Mouse (Mus musculus) c-Kit-positive CD71-positive TER-119-negative erythroid progenitor cells, embryonic 14.5 days (primary cell): ENCODE data around the gene Pbdc1.
A peak's percentile ranks its signal among the peaks of the same experiment; 100 is the strongest.
"Not testable (repeated sequence)": the region's sequence is repeated elsewhere in the genome, so short reads cannot be mapped to it uniquely, and the experiment has no call there.

Source experiments
- DNase-seq: peaks from one replicate; pipeline ENCODE4 v3.0.0-alpha.2; 2013; ENCODE audit warnings: low read depth

The Pbdc1 gene

DNA sequence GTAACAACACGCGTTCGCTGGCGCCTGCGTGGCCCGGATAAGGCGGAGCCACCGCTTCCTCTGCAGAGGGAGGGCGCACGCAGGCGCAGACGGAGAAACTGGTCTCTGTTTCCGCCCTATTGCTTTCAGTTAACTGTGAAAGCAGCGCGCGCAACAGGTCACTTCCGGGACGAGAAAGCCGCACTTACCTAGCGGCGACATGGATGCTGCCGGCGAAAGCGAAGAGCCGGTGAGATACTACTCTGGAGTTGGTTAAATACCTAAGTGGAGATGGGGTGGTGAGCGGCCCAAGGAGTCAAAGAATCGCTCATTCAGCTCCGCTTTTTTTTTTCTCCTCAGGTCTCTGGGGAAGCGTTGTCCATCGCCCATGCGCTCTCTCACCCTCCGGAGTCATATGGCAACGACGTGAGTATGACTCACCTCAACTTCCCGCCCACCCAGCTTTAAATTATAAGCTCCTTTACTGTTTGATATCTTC is at the start of gene Pbdc1:
Gene Pbdc1 (plus strand): TSS at position 142 of the 478 bp plus-strand sequence.
- DNase-seq, result peak; percentile 83

DNA sequence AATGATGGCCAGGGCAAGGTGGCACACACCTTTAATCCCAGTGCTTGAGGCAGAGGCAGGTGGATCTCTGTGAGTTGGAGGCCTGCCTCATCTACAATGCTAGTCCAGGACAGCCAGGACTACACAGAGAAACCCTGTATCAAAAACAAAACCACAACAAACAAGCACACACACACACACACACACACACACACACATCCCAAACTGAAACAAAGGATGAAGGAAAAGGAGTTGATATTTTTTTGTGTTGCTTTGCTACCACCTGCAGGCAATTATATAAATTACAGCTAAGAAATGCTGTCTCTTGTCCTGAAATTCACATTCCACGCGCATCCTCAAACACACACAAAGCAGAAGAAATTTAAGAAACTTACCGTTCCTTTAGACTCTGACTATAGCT is 41.9 kb upstream of the Pbdc1 start:
- DNase-seq, result no peak

DNA sequence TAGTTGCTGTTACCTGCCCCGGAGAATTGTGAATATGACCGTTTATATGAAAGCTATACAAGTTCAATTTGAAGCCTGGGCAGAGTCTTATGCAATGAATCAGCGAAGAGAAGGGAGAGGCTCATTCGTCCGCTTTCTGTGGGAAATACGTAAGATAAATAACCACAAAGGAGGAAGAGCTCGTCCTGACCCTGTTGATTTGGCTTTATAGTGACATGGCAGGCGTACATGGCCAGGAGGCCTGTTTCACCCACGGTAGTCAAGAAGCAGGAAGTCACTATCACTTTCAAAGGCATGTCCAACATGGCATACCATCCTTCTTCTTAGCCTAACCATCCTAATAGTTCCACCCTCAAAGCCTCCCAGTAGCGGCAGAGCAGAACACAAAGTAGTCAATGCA is 15.3 kb upstream of the Pbdc1 start:
- no peak for DNase-seq

DNA sequence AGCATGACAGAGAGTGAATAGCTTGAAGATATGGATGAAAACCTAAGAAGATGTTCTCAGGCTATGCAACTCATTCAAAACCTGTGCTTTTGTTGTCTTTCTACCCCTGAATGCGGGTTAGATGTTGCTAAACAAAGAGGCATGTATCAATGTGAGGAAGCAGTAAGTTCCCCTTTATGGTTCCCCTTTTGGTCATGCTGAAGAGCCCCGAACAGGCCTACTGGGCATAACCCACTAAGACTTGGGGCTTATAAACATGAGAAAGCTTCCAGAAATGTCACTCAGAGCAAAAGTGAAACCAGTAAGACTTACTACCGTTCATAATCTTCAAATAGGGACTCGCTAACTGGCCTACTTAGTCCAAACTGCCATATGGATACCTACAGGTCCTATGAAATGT is 14.8 kb upstream of the Pbdc1 start:
- no peak for DNase-seq

DNA sequence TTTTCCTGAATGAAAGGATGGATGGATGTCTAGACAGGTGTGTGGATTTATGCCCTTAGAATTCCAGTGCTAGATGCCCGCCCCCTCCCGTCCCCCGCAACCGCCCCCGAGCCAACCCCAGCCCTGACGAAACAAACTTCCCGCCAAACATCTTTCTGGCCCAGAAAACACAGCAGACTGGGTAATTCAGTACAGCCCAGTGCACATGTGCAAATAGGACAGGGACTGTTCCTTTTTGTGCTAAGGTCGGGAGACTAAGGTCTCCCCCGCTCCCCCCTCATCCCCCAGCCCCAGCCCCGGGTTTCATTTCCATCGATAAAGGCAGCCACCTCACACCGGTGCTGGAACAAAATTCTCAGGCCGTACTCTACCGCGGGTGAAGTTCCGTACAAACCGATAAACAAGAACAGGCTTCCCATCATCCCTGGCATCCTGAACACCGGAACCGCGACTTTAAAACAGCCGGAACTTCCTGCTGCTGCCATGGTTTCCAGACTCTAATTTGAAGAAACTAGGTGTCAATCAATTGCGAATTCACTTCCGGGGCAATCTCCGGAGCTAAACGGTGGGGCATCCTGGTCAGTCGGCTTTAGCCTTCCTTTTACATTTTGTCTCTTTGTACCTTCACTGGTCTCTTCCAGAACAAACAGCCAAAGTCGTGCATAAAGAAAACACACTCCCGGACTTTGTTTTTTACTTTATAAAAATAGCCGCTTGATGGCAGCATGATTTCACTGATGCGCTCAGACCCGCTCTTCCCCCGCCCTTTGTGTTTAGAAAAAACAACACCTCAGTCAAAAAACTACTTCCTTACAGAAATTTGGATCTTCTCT is 9.7 kb upstream of the Pbdc1 start:
- DNase-seq, result peak; percentile 76

DNA sequence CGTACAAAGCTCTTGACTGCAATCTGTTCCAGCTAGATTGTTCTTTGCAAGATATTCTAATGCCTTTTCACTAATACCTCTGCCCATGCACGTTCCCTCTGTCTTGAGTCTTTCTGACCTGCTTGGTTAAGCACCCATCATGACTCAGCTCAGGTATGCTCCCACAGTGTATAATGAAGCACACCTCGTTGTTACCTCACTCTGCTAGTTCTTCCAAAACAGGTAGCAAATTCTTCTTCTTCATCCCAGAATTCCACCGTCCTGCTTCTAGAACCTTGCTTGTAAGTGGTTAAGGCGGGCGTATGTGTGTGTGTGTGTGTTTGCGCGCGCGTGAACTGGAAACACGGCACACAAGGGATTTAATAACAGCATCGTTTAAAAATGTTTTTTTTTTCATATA is 405 bp upstream of the Pbdc1 start:
- peak; percentile 15 for DNase-seq

DNA sequence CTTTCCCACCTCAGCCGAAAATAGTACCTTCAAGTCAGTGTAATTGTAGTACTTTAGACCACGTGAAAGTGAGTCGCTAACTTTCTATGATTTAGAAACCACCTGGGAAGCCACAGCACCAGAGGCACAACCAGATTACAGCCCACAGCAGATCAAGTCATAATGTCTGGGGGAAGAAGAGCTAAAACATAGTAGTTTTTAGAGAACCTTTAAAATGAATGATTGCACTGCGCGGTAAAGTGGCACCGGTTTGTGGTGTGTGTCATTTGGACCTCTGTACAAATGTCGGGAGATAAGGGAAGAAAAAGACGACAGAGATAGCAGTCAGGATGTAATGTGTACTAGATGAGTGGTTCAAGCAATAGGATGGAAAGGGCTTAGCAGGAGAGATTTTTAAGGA is 540 bp downstream of the Pbdc1 start:
- DNase-seq, result no peak

DNA sequence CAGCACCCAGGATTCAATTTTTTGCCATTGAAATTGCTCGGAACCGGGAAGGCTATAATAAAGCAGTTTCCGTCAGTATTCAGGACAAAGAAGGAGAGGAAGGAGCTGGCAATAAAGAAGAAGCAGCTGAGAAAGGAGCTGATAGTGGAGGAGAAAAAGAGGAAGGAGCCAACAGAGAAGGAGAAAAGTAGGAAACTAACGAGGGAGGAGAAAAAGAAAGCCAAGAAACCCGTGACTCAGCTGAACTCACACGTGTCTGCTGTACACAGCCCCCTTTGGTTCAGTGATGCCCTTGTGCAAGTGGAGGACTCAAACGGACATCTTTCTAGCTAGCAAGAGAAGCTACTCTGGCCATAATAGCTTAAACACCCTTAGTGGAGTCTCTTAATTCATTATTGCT is 3.5 kb downstream of the Pbdc1 start:
- DNase-seq, result not testable (repeated sequence)

DNA sequence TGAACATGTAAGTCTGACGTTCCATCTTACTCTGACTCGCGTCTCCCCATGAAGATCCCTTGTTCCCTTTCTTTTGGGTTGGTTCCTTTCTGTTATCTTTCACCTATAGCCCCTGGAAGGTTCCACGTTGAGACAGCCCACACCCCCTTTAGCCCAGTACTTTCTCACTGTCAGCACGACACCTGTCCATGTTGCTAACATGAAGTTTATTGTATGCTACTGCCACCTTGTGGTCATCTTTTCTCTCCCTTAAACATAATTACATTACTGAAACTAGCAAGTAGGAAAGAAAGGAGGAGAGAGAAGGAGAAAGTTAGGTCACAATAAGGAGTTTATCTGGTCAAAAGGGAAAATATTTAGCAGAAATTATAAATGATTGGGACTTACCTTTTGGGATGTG is 24.6 kb downstream of the Pbdc1 start:
- peak; percentile 46 for DNase-seq

DNA sequence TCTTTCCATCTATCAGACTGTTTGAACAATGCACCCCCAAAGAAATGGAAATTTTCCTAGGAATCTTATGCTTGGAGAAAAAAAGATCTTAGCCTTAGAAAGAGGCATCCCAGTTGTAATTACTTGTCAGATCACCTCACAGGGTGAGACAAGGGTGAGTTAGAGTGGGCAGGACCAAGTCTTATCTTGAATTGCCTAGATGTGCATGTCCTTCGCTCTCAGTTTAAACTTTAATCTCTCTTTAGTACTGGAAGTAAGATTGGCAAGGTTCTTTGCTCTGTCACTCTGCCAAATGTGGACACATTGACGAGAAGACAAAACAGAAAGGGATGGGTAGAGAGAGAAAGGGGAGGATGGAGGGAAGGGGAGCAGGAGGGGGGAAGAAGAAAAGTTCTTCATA is 35.4 kb downstream of the Pbdc1 start:
- DNase-seq, result no peak

DNA sequence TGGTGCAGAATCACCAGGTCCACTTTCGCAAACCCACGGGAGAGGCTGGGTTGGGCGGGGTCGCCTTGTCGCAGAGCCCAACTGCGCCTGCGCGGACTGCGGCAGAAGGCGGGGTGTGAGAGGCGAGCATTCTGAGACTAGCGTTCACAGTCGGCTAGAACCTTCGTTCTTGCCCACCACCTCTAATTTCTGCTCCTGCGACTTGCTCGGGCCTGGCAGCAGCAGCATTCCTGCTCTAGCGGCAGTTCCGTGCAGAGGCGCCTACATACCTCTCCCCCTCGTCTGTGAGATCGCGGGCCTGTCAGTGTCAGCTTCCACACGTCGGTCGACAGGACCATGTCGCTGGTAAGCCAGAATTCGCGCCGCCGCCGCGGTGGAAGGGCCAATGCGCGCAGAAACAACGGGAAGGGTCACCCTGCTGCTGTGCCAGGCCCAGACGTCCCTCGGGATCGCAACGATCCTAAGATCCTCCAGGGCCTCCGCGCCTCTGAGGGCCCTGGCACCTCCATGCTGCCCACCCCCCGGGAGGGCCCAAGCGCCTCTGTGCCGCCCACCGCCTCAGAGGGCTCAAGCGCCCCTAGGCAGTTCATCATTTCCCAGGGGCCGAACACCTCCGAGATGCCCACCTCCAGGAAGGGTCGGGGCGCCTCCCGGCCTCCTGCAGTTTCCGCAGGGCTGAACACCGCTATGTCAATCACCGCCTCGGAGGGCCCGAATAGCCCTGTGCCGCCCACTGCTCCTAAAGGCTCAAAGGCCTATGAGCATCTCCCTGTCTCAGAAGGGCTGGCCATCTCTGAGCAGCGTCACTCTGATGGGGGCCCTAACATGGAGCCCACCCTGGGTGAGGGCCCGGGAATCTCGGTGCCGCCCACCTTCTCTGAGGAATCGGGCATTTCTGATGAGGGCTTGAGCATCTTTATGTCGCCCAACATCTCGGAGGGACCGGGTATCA is 41.0 kb downstream of the Pbdc1 start, which contains the start of gene Magee1:
Gene Magee1 (plus strand): TSS at position 104 of the 952 bp plus-strand sequence.
- peak; percentile 31 for DNase-seq

DNA sequence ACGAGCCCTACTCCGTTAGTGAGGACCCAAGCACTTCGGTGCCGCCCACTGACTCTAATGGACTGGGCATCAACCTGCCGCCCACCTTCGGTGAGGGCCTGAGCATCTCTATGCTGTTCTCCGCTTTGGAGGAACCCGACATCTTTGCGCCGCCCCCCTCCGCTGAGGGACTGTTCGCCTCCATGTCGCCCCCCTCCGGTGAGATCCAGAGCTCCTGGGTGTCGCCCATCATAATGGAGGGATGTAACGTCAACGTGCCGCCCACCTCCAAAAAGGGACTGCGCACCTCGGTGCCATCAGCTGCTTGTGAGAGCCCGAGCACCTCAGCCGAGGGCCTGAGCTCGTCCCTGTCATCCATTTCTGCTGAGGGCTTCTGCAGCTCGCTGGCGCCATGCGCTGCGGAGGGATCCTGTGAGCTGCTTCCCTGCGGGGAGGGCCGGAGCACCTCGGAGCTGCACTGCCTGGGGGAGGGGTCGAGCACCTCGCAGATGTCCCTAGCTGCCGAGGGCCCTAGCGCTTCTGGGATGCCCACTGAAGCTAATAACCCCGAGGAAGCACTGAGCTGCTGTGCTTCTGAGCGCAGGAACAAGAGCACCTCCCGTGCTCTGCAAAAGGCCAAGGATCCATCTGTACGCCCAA is 41.8 kb downstream of the Pbdc1 start:
- DNase-seq, result peak; percentile 36

DNA sequence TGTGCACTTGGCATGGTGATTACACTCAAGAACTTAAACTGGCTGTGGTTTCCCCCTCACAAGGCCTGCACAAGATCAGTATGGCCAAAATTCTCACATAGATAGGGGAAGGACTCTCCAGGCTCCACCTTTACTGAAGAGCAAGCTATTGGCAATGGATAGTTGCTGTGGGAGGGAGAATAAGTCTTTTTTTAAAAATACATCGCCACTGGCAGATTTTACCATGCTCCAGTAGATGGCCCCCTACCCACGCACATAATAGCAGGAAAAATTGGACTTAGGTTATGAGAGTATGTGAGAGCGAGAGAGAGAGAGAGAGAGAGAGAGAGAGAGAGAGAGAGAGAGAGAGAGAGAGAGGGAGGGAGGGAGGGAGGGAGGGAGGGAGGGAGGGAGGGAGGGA is 45.3 kb downstream of the Pbdc1 start:
- no peak for DNase-seq

DNA sequence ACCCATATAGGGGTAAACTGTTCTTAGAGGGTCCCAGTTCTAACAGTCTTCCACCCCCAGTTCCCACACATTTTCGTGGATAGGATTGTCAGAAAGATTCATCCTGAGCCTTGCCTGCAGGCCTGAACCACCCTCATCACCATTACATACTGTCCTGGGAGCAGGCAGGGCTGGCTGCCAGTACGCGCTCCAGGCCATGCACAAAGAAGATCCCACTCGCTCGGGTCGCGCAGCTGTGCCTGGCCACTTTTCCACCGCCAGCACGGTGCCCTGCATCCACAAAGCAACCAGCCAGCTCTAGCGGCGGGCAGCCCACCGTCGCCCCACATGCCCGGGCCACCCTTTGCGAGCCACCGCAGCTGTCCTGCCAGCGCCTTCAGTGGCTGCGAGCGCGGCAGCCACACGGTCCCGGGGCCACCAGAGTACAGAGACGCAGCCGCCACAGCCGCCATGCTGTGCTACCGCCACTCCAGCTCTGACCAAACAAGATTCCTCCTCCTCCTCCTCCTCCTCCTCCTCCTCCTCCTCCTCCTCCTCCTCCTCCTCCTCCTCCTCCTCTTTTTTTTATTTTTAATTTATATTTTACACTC is 72.4 kb downstream of the Pbdc1 start:
- DNase-seq, result no peak

DNA sequence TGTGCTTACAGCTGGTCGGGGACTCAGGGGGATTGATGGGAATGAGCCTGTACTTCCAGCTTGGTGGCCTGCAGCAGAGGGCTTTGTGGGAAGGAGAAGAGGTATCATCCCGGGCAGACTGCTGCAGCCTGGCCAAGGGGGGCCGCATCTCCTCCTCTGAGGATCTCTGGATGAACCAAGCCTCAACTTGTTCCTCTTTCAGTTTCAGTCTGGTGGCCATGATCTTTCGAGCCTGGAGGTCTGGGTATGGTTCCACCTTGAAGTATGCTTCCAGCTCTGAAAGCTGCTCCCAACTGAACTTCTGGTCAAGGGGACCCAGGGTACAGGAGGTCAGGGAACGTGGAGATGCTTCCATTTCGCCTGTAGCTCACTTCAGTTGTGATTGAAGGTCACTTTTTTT is 85.5 kb downstream of the Pbdc1 start:
- DNase-seq, result not testable (repeated sequence)
